Mouse (Mus musculus): ENCODE measurements at regions not wholly inside any gene's neighbourhood (a gene's known extent, or its start where the extent isn't known, plus 50 kb on each side); places are given as distances from the start of the nearest gene placed in this dataset.
A peak's percentile ranks its signal among the peaks of the same experiment; 100 is the strongest.

DNA sequence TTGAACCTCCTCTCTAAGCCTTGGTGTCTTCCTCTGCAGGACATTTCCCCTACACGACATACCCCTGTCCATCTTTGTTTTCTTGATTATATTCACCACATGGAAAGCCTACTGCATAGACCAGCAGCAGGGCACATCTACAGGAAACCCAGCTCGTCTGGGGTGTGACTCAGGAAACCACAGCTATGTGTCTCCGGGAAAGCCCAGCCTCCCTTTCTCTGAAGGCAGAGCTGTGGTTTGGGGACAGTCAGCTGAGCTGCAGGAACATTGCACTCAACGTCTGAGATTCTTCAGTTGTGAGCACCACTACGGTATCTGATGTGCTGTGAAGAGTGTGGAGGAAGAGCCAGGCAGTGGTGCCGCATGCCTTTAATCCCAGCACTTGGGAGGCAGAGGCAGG, 286.9 kb downstream of the Foxo1 start:
- no peak overlapping the region for H3K4me3 ChIP-seq (ENCODE audit: insufficient read depth, low read depth, low read length)
- TF ChIP-seq CTCF (IDR thresholded peaks at IDR 0.05; ENCODE audit: low read depth, low read length), result no peak
- TF ChIP-seq POLR2A (IDR thresholded peaks at IDR 0.05; ENCODE audit: extremely low read depth, insufficient read depth, low read length), result no peak
- H3K79me2 ChIP-seq (ENCODE audit: control insufficient read depth, insufficient read depth, low read length), result no peaks in the 10 kb centered on the region
- no peaks in the 10 kb centered on the region for H3K27me3 ChIP-seq (ENCODE audit: control insufficient read depth, insufficient read depth, low read length)
- 80% methylated on average over 6 of the region's 6 CpGs for WGBS
- no peak overlapping the region for H3K9ac ChIP-seq (ENCODE audit: low read depth, low read length)
- no peaks in the 10 kb centered on the region for H3K36me3 ChIP-seq (ENCODE audit: control insufficient read depth, insufficient read depth, low read length)
- H3K27ac ChIP-seq (replicated peaks; ENCODE audit: insufficient read depth, low read depth, low read length), result no peak overlapping the region
- H3K4me1 ChIP-seq (ENCODE audit: control insufficient read depth, insufficient read depth, low read length), result no peaks in the 10 kb centered on the region
- no peak for DNase-seq (ENCODE audit: extremely low read depth, low read depth, low spot score)

DNA sequence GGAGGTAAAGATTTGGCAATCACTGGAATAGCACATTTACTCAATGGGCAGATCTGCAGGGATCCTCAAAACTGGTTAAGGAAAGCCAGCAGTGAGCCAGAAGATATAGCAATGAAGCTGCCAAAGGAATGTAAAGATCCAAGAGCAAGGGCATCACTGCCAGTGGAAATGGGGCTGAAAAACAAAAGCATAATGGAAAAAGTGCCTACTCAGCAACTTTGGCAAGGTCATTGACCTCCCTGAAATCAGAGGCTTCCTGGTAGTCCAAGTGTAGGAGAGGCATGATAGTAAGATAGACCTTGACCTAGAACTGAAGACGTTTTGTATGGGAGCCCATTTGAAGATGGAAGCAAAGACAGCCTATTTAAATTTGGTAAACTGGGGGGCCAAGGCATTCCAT, 286.4 kb downstream of the Foxo1 start:
- TF ChIP-seq POLR2A (IDR thresholded peaks at IDR 0.05; ENCODE audit: extremely low read depth, insufficient read depth, low read length), result no peak
- TF ChIP-seq CTCF (IDR thresholded peaks at IDR 0.05; ENCODE audit: low read depth, low read length), result no peak
- no peaks in the 10 kb centered on the region for H3K4me1 ChIP-seq (ENCODE audit: control insufficient read depth, insufficient read depth, low read length)
- no peaks in the 10 kb centered on the region for H3K36me3 ChIP-seq (ENCODE audit: control insufficient read depth, insufficient read depth, low read length)
- no peak overlapping the region for H3K27ac ChIP-seq (replicated peaks; ENCODE audit: insufficient read depth, low read depth, low read length)
- no peak overlapping the region for H3K9ac ChIP-seq (ENCODE audit: low read depth, low read length)
- H3K27me3 ChIP-seq (ENCODE audit: control insufficient read depth, insufficient read depth, low read length), result no peaks in the 10 kb centered on the region
- 79% methylated on average over 1 of the region's 1 CpGs for WGBS
- no peak overlapping the region for H3K4me3 ChIP-seq (ENCODE audit: insufficient read depth, low read depth, low read length)
- no peaks in the 10 kb centered on the region for H3K79me2 ChIP-seq (ENCODE audit: control insufficient read depth, insufficient read depth, low read length)
- DNase-seq (ENCODE audit: extremely low read depth, low read depth, low spot score), result no peak

- TF ChIP-seq POLR2A (IDR thresholded peaks at IDR 0.05; ENCODE audit: extremely low read depth, insufficient read depth, low read length), result no peak
- no peak for TF ChIP-seq CTCF (IDR thresholded peaks at IDR 0.05; ENCODE audit: low read depth, low read length)
- H3K36me3 ChIP-seq (ENCODE audit: control insufficient read depth, insufficient read depth, low read length), result no peaks in the 10 kb centered on the region
- DNase-seq (ENCODE audit: extremely low read depth, low read depth, low spot score), result no peak
- H3K27ac ChIP-seq (replicated peaks; ENCODE audit: insufficient read depth, low read depth, low read length), result no peak overlapping the region
- H3K9ac ChIP-seq (ENCODE audit: low read depth, low read length), result no peak overlapping the region
- H3K27me3 ChIP-seq (ENCODE audit: control insufficient read depth, insufficient read depth, low read length), result no peaks in the 10 kb centered on the region
- 83% methylated on average over 6 of the region's 6 CpGs for WGBS
- peaks cover 6% of the 10 kb centered on the region for H3K4me1 ChIP-seq (ENCODE audit: control insufficient read depth, insufficient read depth, low read length)
- H3K4me3 ChIP-seq (ENCODE audit: insufficient read depth, low read depth, low read length), result no peak overlapping the region
- H3K79me2 ChIP-seq (ENCODE audit: control insufficient read depth, insufficient read depth, low read length), result no peaks in the 10 kb centered on the region
Observed at GRCm38 (mm10) chr3:52548201-52548893, 280.2 kb downstream of the Foxo1 start.

- no peaks in the 10 kb centered on the region for H3K36me3 ChIP-seq (ENCODE audit: control insufficient read depth, insufficient read depth, low read length)
- TF ChIP-seq POLR2A (IDR thresholded peaks at IDR 0.05; ENCODE audit: extremely low read depth, insufficient read depth, low read length), result no peak
- TF ChIP-seq CTCF (IDR thresholded peaks at IDR 0.05; ENCODE audit: low read depth, low read length), result no peak
- H3K9ac ChIP-seq (ENCODE audit: low read depth, low read length), result no peak overlapping the region
- H3K27me3 ChIP-seq (ENCODE audit: control insufficient read depth, insufficient read depth, low read length), result no peaks in the 10 kb centered on the region
- H3K79me2 ChIP-seq (ENCODE audit: control insufficient read depth, insufficient read depth, low read length), result no peaks in the 10 kb centered on the region
- DNase-seq (ENCODE audit: extremely low read depth, low read depth, low spot score), result peak; percentile 79
- 37% methylated on average over 5 of the region's 5 CpGs for WGBS
- H3K4me1 ChIP-seq (ENCODE audit: control insufficient read depth, insufficient read depth, low read length), result peaks cover 13% of the 10 kb centered on the region
- no peak overlapping the region for H3K27ac ChIP-seq (replicated peaks; ENCODE audit: insufficient read depth, low read depth, low read length)
- no peak overlapping the region for H3K4me3 ChIP-seq (ENCODE audit: insufficient read depth, low read depth, low read length)
Observed at GRCm38 (mm10) chr3:52546035-52546434, 277.9 kb downstream of the Foxo1 start.

DNA sequence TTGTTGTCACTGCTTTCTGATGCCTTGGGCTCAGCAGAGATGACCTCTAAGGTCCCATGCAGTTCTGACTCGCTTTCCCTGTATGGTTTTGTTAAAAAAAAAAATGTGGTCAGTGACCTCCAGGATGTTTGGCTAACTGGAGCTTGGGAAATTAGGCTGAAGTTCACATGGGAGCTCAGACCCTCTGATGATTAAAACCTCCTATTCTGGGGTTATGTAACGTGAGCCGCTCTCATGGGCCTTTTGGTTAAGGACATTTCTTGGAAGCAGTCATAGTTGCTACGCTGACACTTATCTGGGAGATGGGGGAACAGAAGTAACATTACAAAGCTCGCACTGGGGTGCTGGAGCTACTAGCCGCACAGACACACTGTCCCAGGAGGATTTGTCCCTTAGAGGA, 274.9 kb downstream of the Foxo1 start:
- 27% methylated on average over 6 of the region's 6 CpGs for WGBS
- TF ChIP-seq POLR2A (IDR thresholded peaks at IDR 0.05; ENCODE audit: extremely low read depth, insufficient read depth, low read length), result no peak
- no peak for TF ChIP-seq CTCF (IDR thresholded peaks at IDR 0.05; ENCODE audit: low read depth, low read length)
- H3K4me1 ChIP-seq (ENCODE audit: control insufficient read depth, insufficient read depth, low read length), result peaks cover 13% of the 10 kb centered on the region
- DNase-seq (ENCODE audit: extremely low read depth, low read depth, low spot score), result peak; percentile 79
- H3K27ac ChIP-seq (replicated peaks; ENCODE audit: insufficient read depth, low read depth, low read length), result peak overlapping the region; percentile 24; the same call in 1 of the 2 replicates
- peak overlapping the region; percentile 33 for H3K9ac ChIP-seq (ENCODE audit: low read depth, low read length)
- H3K27me3 ChIP-seq (ENCODE audit: control insufficient read depth, insufficient read depth, low read length), result no peaks in the 10 kb centered on the region
- H3K4me3 ChIP-seq (ENCODE audit: insufficient read depth, low read depth, low read length), result no peak overlapping the region
- H3K79me2 ChIP-seq (ENCODE audit: control insufficient read depth, insufficient read depth, low read length), result no peaks in the 10 kb centered on the region
- no peaks in the 10 kb centered on the region for H3K36me3 ChIP-seq (ENCODE audit: control insufficient read depth, insufficient read depth, low read length)

DNA sequence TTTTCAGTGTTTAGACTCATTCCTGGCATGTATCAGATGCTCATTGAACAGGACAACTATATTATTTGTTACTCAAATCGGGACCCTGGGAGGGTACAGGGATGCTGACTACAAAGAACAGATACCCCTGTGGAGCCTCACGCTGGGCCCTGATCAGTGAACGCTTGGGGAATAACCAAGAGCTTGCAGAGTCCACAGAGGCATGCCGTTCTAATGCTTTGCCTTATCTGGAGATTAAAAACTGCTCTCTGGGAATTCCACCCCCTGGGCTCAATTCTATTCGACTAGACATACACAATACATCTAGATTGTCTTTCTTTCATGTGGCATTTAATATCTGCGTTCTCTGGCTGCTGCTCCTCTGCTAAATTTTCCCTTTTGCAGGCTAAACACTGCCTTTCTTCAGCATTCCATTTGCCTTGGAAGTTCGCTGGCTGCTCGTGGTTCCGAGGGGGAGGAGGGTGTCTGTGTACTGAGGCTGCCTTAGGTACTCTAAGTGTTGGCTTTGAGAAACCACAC, 272.8 kb downstream of the Foxo1 start:
- H3K36me3 ChIP-seq (ENCODE audit: control insufficient read depth, insufficient read depth, low read length), result no peaks in the 10 kb centered on the region
- peaks cover 15% of the 10 kb centered on the region for H3K4me1 ChIP-seq (ENCODE audit: control insufficient read depth, insufficient read depth, low read length)
- H3K79me2 ChIP-seq (ENCODE audit: control insufficient read depth, insufficient read depth, low read length), result no peaks in the 10 kb centered on the region
- no peak overlapping the region for H3K27ac ChIP-seq (replicated peaks; ENCODE audit: insufficient read depth, low read depth, low read length)
- H3K27me3 ChIP-seq (ENCODE audit: control insufficient read depth, insufficient read depth, low read length), result no peaks in the 10 kb centered on the region
- no peak for DNase-seq (ENCODE audit: extremely low read depth, low read depth, low spot score)
- no peak overlapping the region for H3K9ac ChIP-seq (ENCODE audit: low read depth, low read length)
- no peak overlapping the region for H3K4me3 ChIP-seq (ENCODE audit: insufficient read depth, low read depth, low read length)
- TF ChIP-seq CTCF (IDR thresholded peaks at IDR 0.05; ENCODE audit: low read depth, low read length) (no peak), POLR2A (IDR thresholded peaks at IDR 0.05; ENCODE audit: extremely low read depth, insufficient read depth, low read length) (no peak)
- WGBS, result 84% methylated on average over 9 of the region's 9 CpGs
